Comparison of ENCODE assay signal across 20 mouse cellular contexts in the genomic region with DNA sequence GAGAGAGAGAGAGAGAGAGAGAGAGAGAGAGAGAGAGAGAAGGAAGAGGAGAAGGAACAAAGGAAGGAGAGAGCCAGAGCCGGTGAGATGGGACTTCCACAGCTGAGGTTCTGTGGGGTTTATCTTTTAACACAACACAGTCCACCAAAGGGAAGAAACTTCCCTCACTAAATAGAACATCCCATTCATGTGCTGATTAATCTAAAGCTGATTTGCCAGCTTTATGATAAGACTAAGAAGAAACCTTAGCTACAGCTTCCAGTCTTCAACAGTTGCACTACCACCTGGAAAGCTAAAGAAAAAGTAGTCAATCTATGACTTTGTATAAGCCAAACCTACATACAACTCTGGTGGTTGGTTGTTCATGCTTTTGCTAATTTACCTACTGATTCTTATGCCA. TPM values are rescaled to one million over a fixed set of nuclear protein-coding genes. Genes with fewer than 3 reads are reported as not detected.
A peak's percentile ranks its signal among the peaks of the same experiment; 100 is the strongest.
DNase-seq lines count a peak whose midpoint lies in the region; ATAC-seq and TF ChIP-seq lines count a peak whose summit lies in the region.
"Had no signal": no experiment of that assay in that cellular context is flagged by ENCODE, and none has a peak within 500 bp of the region (broad histone marks: within the 10 kb centered on the region; RNA-seq: fewer than 3 reads in every experiment).

No protein-coding gene starts in this region.

- TF ChIP-seq RAD21 in MEL (IDR thresholded peaks at IDR 0.05; ENCODE audit: low read depth, low read length): no peak

- H3K27me3 ChIP-seq in midbrain, embryonic 11.5 days (ENCODE audit: control insufficient read depth, insufficient read depth, low read length): no peaks in the 10 kb centered on the region
- H3K27me3 ChIP-seq in midbrain, embryonic 14.5 days (ENCODE audit: control insufficient read depth, insufficient read depth, low read length): no peaks in the 10 kb centered on the region
- no peaks in the 10 kb centered on the region for H3K27me3 ChIP-seq in MEL (ENCODE audit: control insufficient read depth in 1 of 2, insufficient read depth in 2 of 2, low read length in 2 of 2)
- H3K27me3 ChIP-seq: CH12.LX, Patski had no signal

- peaks cover 70% of the 10 kb centered on the region for H3K79me2 ChIP-seq in MEL (ENCODE audit: control insufficient read depth, insufficient read depth, low read length, poor library complexity)

- no peak for TF ChIP-seq POLR2A in MEL (IDR thresholded peaks at IDR 0.05; ENCODE audit: control insufficient read depth in 1 of 2, insufficient read depth in 1 of 2, low read depth in 1 of 2, low read length in 2 of 2, poor library complexity in 1 of 2)

- no peaks in the 10 kb centered on the region for H3K4me1 ChIP-seq in midbrain, embryonic 11.5 days (ENCODE audit: control insufficient read depth, insufficient read depth, low read length)
- 0 out of 2 replicates have a peak, but pooled peaks cover 2% of the 10 kb centered on the region for H3K4me1 ChIP-seq in midbrain, embryonic 14.5 days (ENCODE audit: control insufficient read depth, insufficient read depth, low read length)
- peaks cover 5 to 8% of the 10 kb centered on the region in 2 experiments; a peak in 3 of 4 replicates for H3K4me1 ChIP-seq in MEL (ENCODE audit: control insufficient read depth in 1 of 2, insufficient read depth in 2 of 2, low read length in 2 of 2)

- no peak overlapping the region for H3K27ac ChIP-seq in midbrain, embryonic 11.5 days (ENCODE audit: low read depth, low read length)
- H3K27ac ChIP-seq in midbrain, embryonic 14.5 days (replicated peaks; ENCODE audit: low read depth, low read length): no peak overlapping the region
- H3K27ac ChIP-seq in MEL (ENCODE audit: control insufficient read depth, low read depth, low read length): no peak overlapping the region

- DNase-seq in midbrain, embryonic 11.5 days (ENCODE audit: low spot score, missing footprints): peak; percentile 76
- DNase-seq in midbrain, embryonic 14.5 days: no peak
- DNase-seq in MEL (ENCODE audit: low read depth, low spot score): peak; percentile 36
- no peak for DNase-seq in heart, adult 18-20 months
- DNase-seq: adrenal gland, adult 2 months; adrenal gland, adult 8-10 months; adrenal gland, postnatal 10 days; adrenal gland, postnatal 14 days; adrenal gland, postnatal 25 days; adrenal gland, postnatal 36 days; B cell, adult 2 months; cerebellum, adult 11 months; cerebellum, adult 11-12 months; cerebellum, adult 18-20 months; cerebellum, adult 2 months had no signal

- WGBS in midbrain, embryonic 11.5 days: 100% methylated on average over 1 of the region's 1 CpGs
- WGBS in midbrain, embryonic 14.5 days: 91% methylated on average over 1 of the region's 1 CpGs

- H3K4me2 ChIP-seq in midbrain, embryonic 11.5 days: no peak overlapping the region
- no peak overlapping the region for H3K4me2 ChIP-seq in midbrain, embryonic 14.5 days (ENCODE audit: low read length)

- H3K36me3 ChIP-seq in midbrain, embryonic 11.5 days (ENCODE audit: control insufficient read depth, insufficient read depth, low read length): no peaks in the 10 kb centered on the region; the same call in 1 of the 2 replicates
- no peaks in the 10 kb centered on the region for H3K36me3 ChIP-seq in midbrain, embryonic 14.5 days (ENCODE audit: control insufficient read depth, insufficient read depth, low read length)
- H3K36me3 ChIP-seq in MEL (ENCODE audit: control insufficient read depth in 1 of 2, insufficient read depth in 2 of 2, low read length in 2 of 2): peaks cover 25 to 37% of the 10 kb centered on the region in 2 experiments

- H3K9me3 ChIP-seq in midbrain, embryonic 11.5 days (ENCODE audit: control insufficient read depth, low read length): no peaks in the 10 kb centered on the region
- H3K9me3 ChIP-seq in midbrain, embryonic 14.5 days (ENCODE audit: control insufficient read depth, low read length): no peaks in the 10 kb centered on the region
- H3K9me3 ChIP-seq in MEL (replicated peaks; ENCODE audit: insufficient read depth, low read length): no peaks in the 10 kb centered on the region
- H3K9me3 ChIP-seq: G1E had no signal

- peak; percentile 39 to 47 for TF ChIP-seq EP300 in MEL (IDR thresholded peaks at IDR 0.05; ENCODE audit: low read depth in 1 of 2, low read length in 2 of 2)

- no peak overlapping the region for H3K9ac ChIP-seq in midbrain, embryonic 11.5 days (ENCODE audit: low read length)
- no peak overlapping the region for H3K9ac ChIP-seq in midbrain, embryonic 14.5 days (replicated peaks; ENCODE audit: low read length)
- no peak overlapping the region for H3K9ac ChIP-seq in MEL (ENCODE audit: control insufficient read depth, low read depth, low read length, poor library complexity, severe bottlenecking)

- ATAC-seq in midbrain, embryonic 11.5 days (ENCODE audit: low FRiP score): no peak
- ATAC-seq in midbrain, embryonic 14.5 days (ENCODE audit: low FRiP score, low TSS enrichment): no peak
- ATAC-seq: activated CD4-positive, CD25-positive, alpha-beta regulatory T cell, adult 4 months; CD4-positive, CD25-positive, alpha-beta regulatory T cell, adult 4 months; Patski had no signal

- H3K4me3 ChIP-seq in midbrain, embryonic 11.5 days (ENCODE audit: low read depth, low read length): no peak overlapping the region
- no peak overlapping the region for H3K4me3 ChIP-seq in midbrain, embryonic 14.5 days (replicated peaks; ENCODE audit: low read depth, low read length)
- H3K4me3 ChIP-seq in MEL (ENCODE audit: control insufficient read depth in 1 of 2, insufficient read depth in 1 of 2, low read depth in 2 of 2, low read length in 2 of 2): no peak overlapping the region

- TF ChIP-seq CTCF in MEL (IDR thresholded peaks at IDR 0.05 in 2 of 3, conservative IDR thresholded peaks at IDR 0.05 in 1 of 3; ENCODE audit: control insufficient read depth in 1 of 3, insufficient read depth in 1 of 3, low read depth in 2 of 3, low read length in 3 of 3, poor library complexity in 1 of 3, severe bottlenecking in 1 of 3): no peak

TF ChIP-seq in MEL, 35 proteins besides CTCF, POLR2A, EP300 and RAD21 (continues in another document):
- TF ChIP-seq RCOR1 (IDR thresholded peaks at IDR 0.05; ENCODE audit: low read depth, low read length) (peak; percentile 27; the same call in 1 of the 2 replicates), HCFC1 (IDR thresholded peaks at IDR 0.05; ENCODE audit: low read depth, low read length) (no peak), MAX (IDR thresholded peaks at IDR 0.05; ENCODE audit: low read length) (no peak), USF1 (IDR thresholded peaks at IDR 0.05; ENCODE audit: low read depth, low read length) (0 out of 2 replicates have a peak, but pooled peaks have one; percentile 8), POLR2AphosphoS5 (IDR thresholded peaks at IDR 0.05; ENCODE audit: borderline replicate concordance, low read depth, low read length) (no peak), BHLHE40 (IDR thresholded peaks at IDR 0.05; ENCODE audit: borderline replicate concordance, low read depth, low read length) (no peak), KAT2A (conservative IDR thresholded peaks at IDR 0.05; ENCODE audit: low read depth, low read length) (no peak), CHD1 (IDR thresholded peaks at IDR 0.05; ENCODE audit: low read depth, low read length) (no peak), ELF1 (IDR thresholded peaks at IDR 0.05; ENCODE audit: low read depth, low read length) (no peak), UBTF (IDR thresholded peaks at IDR 0.05; ENCODE audit: borderline replicate concordance, insufficient read depth, low read depth, low read length) (no peak), ZKSCAN1 (IDR thresholded peaks at IDR 0.05; ENCODE audit: low read depth, low read length) (no peak), GABPA (IDR thresholded peaks at IDR 0.05; ENCODE audit: low read depth, low read length) (no peak), TCF12 (IDR thresholded peaks at IDR 0.05; ENCODE audit: low read depth, low read length) (peak; percentile 32), NELFE (IDR thresholded peaks at IDR 0.05; ENCODE audit: low read depth, low read length) (no peak), ZMIZ1 (IDR thresholded peaks at IDR 0.05; ENCODE audit: low read depth, low read length) (no peak), MAFK (IDR thresholded peaks at IDR 0.05; ENCODE audit: borderline replicate concordance, low read depth, low read length) (no peak), NRF1 (IDR thresholded peaks at IDR 0.05; ENCODE audit: insufficient read depth, low read depth, low read length, poor library complexity, severe bottlenecking) (no peak), E2F4 (IDR thresholded peaks at IDR 0.05; ENCODE audit: borderline replicate concordance, low read depth, low read length) (no peak), TBP (IDR thresholded peaks at IDR 0.05; ENCODE audit: low read depth, low read length) (no peak), POLR2AphosphoS2 (IDR thresholded peaks at IDR 0.05; ENCODE audit: low read length) (no peak), GATA1 (IDR thresholded peaks at IDR 0.05; ENCODE audit: low read depth, low read length) (peak; percentile 63), TAL1 (IDR thresholded peaks at IDR 0.05; ENCODE audit: low read length) (no peak), MYB (IDR thresholded peaks at IDR 0.05; ENCODE audit: low read depth, low read length) (no peak), CHD2 (IDR thresholded peaks at IDR 0.05; ENCODE audit: low read length) (no peak), ZNF384 (IDR thresholded peaks at IDR 0.05; ENCODE audit: low read depth, low read length) (no peak), ZC3H11A (IDR thresholded peaks at IDR 0.05; ENCODE audit: low read depth, low read length) (no peak), MEF2A (IDR thresholded peaks at IDR 0.05; ENCODE audit: extremely low read depth, insufficient replicate concordance, low read depth, low read length, poor library complexity, severe bottlenecking) (no peak)

RNA-seq across cellular contexts. Expression of gene Brd4, which starts 36.3 kb away (rescaled TPM):
- 82.8 and 97.9 TPM in 2 replicates for polyA plus RNA-seq in midbrain, embryonic 11.5 days (2014; fragmentation: Nextera tagmentation; extraction: Ambion mirVana)
- 72.5 and 101 TPM in 2 replicates for polyA plus RNA-seq in midbrain, embryonic 14.5 days (2014; fragmentation: Nextera tagmentation; extraction: Ambion mirVana)
- total RNA-seq in MEL (2012; rRNA removed): 12.3 and 18.3 TPM in 2 replicates
- polyA plus RNA-seq in MEL (2012; ENCODE audit: insufficient read depth in 1 of 2, insufficient read length in 2 of 2, low read depth in 1 of 2, low replicate concordance in 2 of 2, missing spikeins in 1 of 2): 10 to 100 TPM in 1 of 2 experiments, not detected in 1; 91.4 TPM
- 10 to 100 TPM; 43.6 to 55.5 TPM for total RNA-seq in heart, adult 18-20 months (2021)

RNA-seq across cellular contexts. Expression of gene Ephx3, which starts 58.8 kb away (rescaled TPM):
- polyA plus RNA-seq in midbrain, embryonic 11.5 days (2014; fragmentation: Nextera tagmentation; extraction: Ambion mirVana): 0.07 and 0.12 TPM in 2 replicates
- 0.34 TPM in 1 of 2 replicates, not detected in the other for polyA plus RNA-seq in midbrain, embryonic 14.5 days (2014; fragmentation: Nextera tagmentation; extraction: Ambion mirVana)
- total RNA-seq in MEL (2012; rRNA removed): 0.07 and 0.08 TPM in 2 replicates
- polyA plus RNA-seq in MEL (2012; ENCODE audit: insufficient read depth in 1 of 2, insufficient read length in 2 of 2, low read depth in 1 of 2, low replicate concordance in 2 of 2, missing spikeins in 1 of 2): not detected
- under 1 TPM; 0.69 to 0.74 TPM for total RNA-seq in heart, adult 18-20 months (2021)
- total RNA-seq: adrenal gland, postnatal 25 days had no signal
- polyA plus RNA-seq: activated CD4-positive, CD25-positive, alpha-beta regulatory T cell, adult 4 months had no signal

Comparison
In these comparisons a context has a peak if more than half of its experiments do, and no peak if none do; other contexts are left out.
1. DNase-seq: peak in midbrain, embryonic 11.5 days (single experiment) and MEL (single experiment); none in midbrain, embryonic 14.5 days (single experiment) and heart, adult 18-20 months (0 of 2).